Mouse (Mus musculus) embryonic fibroblast, embryonic 13.5 days (primary cell): ENCODE results near the gene Grifin. TPM values are rescaled to one million over a fixed set of nuclear protein-coding genes. Genes with fewer than 3 reads are reported as not detected.

ENCODE experiments used
- H3K27ac ChIP-seq: 2 replicates; pipeline ENCODE4 v1.5.1; 2012; ENCODE audit warnings: low read length, control low read depth, inconsistent platforms; ENCODE audit not compliant: insufficient read depth
- H3K4me1 ChIP-seq: 2 replicates; pipeline ENCODE4 v1.6.1; 2011; ENCODE audit warnings: low read length; ENCODE audit not compliant: control insufficient read depth, insufficient read depth
- H3K4me3 ChIP-seq: 2 replicates; pipeline ENCODE4 v1.5.1; 2011; ENCODE audit warnings: mild to moderate bottlenecking, control low read depth, low read length; ENCODE audit not compliant: insufficient read depth
- CTCF ChIP-seq: IDR thresholded peaks from 2 replicates; pipeline ENCODE4 v1.5.1; 2011; ENCODE audit warnings: mild to moderate bottlenecking, control low read depth, low read length, moderate library complexity, borderline replicate concordance; ENCODE audit not compliant: insufficient read depth
- POLR2A ChIP-seq: IDR thresholded peaks from 2 replicates; pipeline ENCODE4 v1.6.1; 2011; ENCODE audit warnings: low read depth, mild to moderate bottlenecking, control low read depth, low read length, moderate library complexity
- polyA plus RNA-seq: library from polyadenylated mRNA; stranded (reverse); fragments of >200 nt; gene quantifications from 2 replicates; pipeline ENCODE4 v1.2.4, GENCODE M21; 2011; ENCODE audit warnings: low read depth; ENCODE audit not compliant: missing spikeins, insufficient read length

Grifin gene
- polyA plus RNA-seq, 1 experiment = not detected

DNA sequence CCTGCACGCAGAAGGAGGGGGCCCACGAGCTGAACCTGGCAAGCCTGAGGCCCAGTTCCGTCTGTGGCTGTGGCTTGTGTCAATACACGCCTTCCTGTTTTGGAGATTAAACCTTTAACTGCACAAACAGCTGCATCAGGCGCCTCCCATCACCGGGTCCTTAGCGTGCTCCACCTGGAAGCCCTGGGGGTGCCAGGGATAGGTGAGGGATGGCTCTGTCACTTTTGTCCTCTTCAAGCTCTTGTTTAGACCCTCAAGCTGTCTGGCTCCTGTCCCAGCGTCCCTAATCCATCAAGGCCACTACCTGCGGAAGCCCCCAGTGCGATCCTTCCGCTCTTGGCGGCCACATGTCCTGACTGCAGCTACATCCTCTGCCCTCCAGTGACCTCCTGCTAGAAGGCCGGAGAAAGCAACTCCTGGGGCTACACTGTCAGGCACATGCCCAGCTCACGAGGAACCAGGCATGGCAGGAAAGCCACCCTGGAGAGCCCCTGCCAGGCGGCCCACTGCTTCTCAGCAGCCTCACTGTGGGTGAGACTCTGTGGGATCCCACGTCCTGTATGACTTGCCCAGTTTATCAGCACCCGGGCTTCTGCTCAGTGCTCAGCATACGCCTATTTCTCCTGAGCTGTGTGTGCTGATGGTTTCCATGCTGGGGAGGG is 32.2 kb upstream of the Grifin start:
- TF ChIP-seq POLR2A (no peak), CTCF (no peak)
- no peaks in the 10 kb centered on the region for H3K4me1 ChIP-seq
- no peak overlapping the region for H3K4me3 ChIP-seq
- no peak overlapping the region for H3K27ac ChIP-seq

DNA sequence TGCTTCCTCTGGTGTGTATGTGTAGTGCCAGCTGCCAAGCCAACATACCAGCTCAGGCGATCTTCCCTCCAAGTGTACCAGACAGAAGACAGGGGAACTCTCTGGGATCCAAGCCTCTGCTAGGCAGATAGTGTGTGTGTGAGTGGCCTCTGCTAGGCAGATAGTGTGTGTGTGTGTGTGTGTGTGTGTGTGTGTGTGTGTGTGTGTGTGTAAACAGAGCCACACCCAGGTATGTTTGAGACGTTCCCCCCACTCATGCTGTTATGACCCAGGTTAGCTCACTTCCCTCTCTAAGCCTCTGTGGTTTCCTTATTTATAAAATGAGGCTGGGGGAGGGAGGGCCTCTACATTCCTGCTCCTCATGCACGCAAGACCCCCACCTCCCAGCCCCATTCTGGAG is 31.6 kb upstream of the Grifin start:
- H3K27ac ChIP-seq = no peak overlapping the region
- TF ChIP-seq POLR2A (no peak), CTCF (no peak)
- H3K4me3 ChIP-seq = no peak overlapping the region
- H3K4me1 ChIP-seq = no peaks in the 10 kb centered on the region

DNA sequence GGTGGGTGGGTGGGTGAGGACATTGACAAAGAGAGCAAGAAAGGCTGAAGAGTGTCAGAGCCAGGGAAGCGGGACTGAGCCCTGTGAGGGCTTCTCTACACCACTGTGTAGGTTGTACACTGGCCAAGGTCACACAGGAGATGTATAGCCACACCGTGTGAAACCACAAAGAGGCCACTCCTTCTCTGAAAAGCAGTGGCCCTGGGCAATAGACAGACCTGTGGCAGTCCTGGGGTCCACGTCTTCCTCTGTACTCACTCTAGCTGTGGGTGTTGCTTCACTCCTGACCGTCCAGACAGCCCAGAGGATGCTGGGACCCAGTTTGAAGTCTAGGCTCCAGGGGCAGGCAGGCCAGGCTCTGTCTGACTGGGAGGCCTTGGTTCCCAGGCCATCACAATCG is 30.0 kb upstream of the Grifin start:
- no peak for TF ChIP-seq CTCF
- TF ChIP-seq POLR2A = no peak
- Histone ChIP-seq H3K27ac (no peak overlapping the region), H3K4me3 (no peak overlapping the region), H3K4me1 (no peaks in the 10 kb centered on the region)

DNA sequence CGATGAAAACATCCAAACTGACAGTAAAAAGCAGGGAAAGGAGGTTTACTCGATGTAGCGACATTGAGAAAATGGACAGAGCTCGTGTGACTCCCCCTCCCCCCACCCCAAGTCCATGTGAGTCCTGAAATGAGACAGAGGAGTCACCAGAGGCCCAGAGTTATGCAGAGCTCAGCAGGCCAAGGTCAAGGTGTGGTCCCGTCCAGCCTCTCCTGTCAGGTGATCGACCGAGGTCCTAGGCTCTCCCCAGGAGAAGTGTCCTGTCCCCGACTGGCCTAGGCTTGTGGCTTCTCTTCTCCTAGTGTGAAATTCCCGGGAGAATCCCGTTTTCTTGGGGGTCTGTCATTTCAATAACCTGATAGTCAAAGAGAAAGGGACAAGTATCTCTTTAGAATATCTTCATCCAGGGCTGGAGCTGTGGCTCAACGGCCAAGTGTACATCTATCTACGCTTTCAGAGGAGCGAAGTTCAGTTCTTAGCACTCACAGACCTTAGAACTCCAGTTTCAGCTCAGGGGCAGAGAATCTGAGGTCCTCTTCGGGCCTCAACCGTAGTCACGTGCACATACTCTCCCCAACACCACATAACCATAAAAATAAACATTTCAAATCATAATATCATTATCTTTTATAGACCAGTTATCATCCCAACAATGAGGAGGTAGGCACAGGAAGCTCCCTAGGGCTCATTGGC is 24.4 kb upstream of the Grifin start:
- TF ChIP-seq CTCF (no peak), POLR2A (no peak)
- Histone ChIP-seq H3K4me1 (no peaks in the 10 kb centered on the region), H3K27ac (no peak overlapping the region), H3K4me3 (no peak overlapping the region)

DNA sequence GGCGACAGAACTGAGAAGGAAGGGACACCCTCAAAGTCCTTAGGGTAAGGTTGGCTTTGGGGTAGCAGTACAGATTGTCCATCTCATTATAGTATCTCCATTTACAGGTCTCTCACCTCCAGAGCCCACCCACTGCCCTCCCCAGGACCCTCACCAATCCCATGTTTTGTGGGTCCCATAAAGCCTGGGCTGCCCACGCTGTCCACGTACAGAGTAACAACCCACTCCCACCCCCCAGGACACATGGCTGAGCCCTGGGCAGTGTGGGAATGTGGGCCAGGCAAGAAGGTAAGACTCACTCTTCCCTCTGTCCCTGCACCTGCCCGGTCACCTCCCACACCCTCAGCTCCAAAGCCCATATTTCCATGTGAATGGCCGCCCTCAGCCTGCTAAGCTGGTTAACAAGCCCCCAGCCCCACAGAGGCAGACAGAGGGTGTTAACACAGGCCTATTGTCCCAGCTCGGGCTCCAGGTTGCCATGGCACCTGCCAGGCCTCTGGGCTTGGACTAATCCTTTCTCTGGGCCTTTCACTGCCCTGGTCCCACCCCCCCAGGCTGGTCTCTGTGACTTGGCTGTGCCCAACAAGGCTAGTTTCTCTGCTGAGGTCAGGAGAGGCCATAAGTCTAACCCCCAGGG is 19.0 kb upstream of the Grifin start:
- H3K4me3 ChIP-seq = no peak overlapping the region
- H3K27ac ChIP-seq = no peak overlapping the region
- TF ChIP-seq POLR2A (no peak), CTCF (no peak)
- H3K4me1 ChIP-seq = no peaks in the 10 kb centered on the region

DNA sequence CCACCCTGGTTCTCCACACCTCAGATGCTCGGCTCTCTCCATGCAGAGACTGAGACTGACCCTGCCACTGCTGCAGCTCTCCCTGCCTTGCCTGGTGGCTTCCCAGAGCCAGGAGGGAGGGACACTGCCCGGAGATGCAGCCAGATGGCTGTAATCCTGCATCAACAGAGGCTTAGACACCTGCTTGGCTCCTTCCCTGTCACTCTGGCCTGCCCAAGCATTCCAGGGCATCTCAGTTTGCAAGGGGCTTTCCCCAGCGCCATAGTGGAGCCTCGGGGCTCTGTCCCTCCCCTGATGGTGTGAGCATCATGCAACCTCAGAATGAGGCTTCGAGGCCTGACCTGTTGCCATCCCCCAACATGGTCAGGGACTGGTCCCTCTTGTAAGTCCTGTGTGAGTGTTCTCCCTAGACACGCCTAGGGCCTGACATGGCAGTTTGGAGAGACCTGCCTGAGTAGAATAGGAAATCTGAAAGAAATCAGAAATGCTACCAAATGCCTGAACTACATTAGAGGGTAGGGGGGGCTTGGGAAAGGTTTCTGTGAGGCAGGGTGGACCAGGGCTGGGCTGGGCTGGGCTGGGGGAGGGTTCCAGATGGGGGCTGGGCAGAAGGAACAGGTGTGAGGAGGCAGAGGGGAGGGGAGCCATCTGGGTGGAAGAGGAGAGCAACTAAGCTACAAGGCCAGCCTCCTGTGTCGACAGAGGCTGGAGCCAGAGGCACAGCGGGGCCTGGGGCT is 18.3 kb upstream of the Grifin start:
- TF ChIP-seq POLR2A (no peak), CTCF (no peak)

DNA sequence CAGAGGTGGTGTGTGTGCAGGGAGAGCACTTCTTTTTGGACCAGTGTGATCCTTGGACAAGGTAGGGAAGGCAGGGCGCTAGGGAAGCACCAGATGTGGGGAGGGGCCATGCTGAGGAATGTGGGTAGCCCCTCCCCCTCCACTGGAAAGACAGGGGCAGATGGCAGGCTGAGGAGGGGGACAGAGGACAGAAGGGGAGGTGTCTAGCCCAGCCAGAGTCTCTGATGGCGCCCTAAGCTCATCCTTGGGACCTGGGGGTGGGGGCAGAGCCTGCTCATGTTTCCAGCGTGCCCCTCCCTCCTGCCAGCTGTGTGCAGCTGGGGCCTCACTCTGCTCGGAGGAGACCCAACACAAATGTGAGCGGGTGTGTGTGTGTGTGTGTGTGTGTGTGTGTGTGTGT is 16.7 kb upstream of the Grifin start:
- Histone ChIP-seq H3K4me3 (no peak overlapping the region), H3K27ac (no peak overlapping the region)
- TF ChIP-seq CTCF (no peak), POLR2A (no peak)

More for the DNA sequence above, 18.3 kb upstream of the Grifin start:
- Histone ChIP-seq H3K4me1 (no peaks in the 10 kb centered on the region), H3K27ac (no peak overlapping the region), H3K4me3 (no peak overlapping the region)

DNA sequence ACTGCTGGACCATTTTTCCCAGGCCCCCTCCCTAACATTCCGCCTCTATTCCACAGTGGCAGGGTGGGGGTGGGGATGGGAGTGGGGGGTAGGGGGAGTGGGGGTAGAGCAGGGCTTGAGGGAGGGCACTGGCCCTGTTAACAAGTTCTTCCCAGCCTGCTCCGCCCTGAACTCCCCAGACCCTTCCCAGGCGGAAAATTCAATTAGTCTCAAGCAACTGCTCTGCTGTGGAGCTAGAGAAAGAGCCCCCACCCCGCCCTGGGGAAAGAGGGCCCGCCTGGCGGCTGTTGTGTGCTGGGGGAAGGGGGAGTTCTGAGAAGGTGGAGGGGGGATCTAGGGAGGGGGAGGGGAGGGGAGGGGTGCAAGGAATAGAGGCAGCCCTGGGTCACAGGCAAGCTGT is 14.9 kb upstream of the Grifin start:
- no peak overlapping the region for H3K27ac ChIP-seq
- no peaks in the 10 kb centered on the region for H3K4me1 ChIP-seq
- H3K4me3 ChIP-seq = no peak overlapping the region
- TF ChIP-seq CTCF (no peak), POLR2A (no peak)

More for the DNA sequence above, 16.7 kb upstream of the Grifin start:
- H3K4me1 ChIP-seq = no peaks in the 10 kb centered on the region

DNA sequence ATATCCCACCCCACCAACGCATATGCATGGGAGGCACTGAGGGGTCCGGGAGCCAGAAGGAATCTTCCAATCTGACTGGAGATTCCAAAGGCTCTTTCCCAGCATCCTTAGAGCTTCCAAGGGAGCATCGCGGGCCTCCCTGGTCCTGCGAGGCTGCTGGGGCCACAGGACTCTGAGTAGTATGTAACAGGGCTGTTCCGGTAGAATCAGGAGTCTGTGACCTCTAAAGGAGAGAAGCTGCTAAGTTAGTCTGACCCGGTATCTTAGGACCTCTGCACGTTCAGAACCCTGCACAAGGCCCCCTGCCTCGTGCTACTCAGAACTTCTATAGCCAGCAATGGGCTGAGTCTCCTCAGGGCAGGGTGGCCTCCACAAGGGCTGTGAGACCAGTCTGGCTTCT is 14.3 kb upstream of the Grifin start:
- H3K4me3 ChIP-seq = no peak overlapping the region
- H3K4me1 ChIP-seq = no peaks in the 10 kb centered on the region
- no peak for TF ChIP-seq CTCF
- TF ChIP-seq POLR2A = no peak
- H3K27ac ChIP-seq = no peak overlapping the region

DNA sequence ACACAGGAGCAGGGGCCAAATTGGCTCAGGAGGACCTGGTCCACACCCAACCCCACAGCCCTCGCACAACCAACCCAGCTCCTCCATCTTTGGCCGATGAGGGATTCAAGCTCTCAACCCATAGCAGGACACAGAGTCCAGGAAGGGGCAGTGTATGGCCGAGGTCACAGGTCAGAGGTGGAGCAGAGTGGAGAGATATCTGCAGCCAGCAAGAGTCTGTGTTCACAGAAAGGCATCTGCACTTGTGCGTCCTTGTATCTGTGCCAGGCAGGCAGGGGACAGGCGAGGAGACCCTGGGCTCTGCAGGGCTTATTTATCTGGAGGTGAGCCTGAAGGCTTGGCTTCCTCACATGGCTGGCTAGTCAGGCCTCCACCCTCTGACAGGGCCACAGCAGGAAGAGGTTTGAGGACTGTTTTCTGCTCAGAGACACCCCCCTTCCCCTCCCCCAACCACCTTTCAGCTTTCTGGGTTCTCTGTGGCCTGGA is 10.6 kb upstream of the Grifin start:
- no peak for TF ChIP-seq CTCF
- TF ChIP-seq POLR2A = no peak
- no peak overlapping the region for H3K27ac ChIP-seq

DNA sequence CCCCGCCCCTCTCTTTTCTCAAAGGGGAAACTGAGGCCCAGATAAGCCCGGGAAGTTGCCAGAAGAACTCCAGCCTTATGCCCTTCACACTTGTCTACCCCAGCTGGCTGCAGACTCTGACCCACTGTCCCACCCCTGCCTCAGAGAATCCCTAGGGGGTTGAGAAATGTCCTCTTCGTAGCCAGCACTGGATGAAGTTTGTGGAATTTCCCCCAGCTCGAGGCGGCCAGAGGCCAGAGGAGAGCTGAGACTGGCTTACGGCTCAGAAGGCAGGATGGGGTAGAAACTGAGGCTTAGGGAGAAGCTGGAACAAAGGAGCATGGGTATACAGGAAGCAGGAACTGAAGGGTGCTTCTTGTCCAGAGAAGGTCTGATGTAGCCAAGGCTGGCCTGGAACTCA is 7.7 kb upstream of the Grifin start:
- Histone ChIP-seq H3K4me3 (no peak overlapping the region), H3K4me1 (no peaks in the 10 kb centered on the region), H3K27ac (no peak overlapping the region)
- TF ChIP-seq CTCF = no peak
- TF ChIP-seq POLR2A = no peak

More for the DNA sequence above, 10.6 kb upstream of the Grifin start:
- Histone ChIP-seq H3K4me3 (no peak overlapping the region), H3K4me1 (no peaks in the 10 kb centered on the region)
